Mouse (Mus musculus) MEL (cell line): ENCODE data around the gene Tmeff1. TPM values are rescaled to one million over a fixed set of nuclear protein-coding genes. Genes with fewer than 3 reads are reported as not detected.

Experiments used
- DNase-seq: peaks from one replicate; pipeline ENCODE4 v3.0.0; 2011; ENCODE audit warnings: low read depth, low spot score
- H3K27ac ChIP-seq: 2 replicates; pipeline ENCODE4 v1.5.1; 2012; ENCODE audit warnings: low read depth, mild to moderate bottlenecking, control low read depth, low read length, moderate library complexity; ENCODE audit not compliant: control insufficient read depth
- H3K27me3 ChIP-seq, 2 experiments: fragments of 150-350 bp in 1 of 2; sonication (generic) in 1 of 2; 2 replicates each; pipeline ENCODE4 v1.6.1; 2012; ENCODE audit warnings: low read length in 2 of 2, mild to moderate bottlenecking in 2 of 2, improper control_type of control experiment in 1 of 2, moderate library complexity in 1 of 2; ENCODE audit not compliant: insufficient read depth in 2 of 2, control insufficient read depth in 1 of 2
- H3K36me3 ChIP-seq, 2 experiments: 2 replicates each; pipeline ENCODE4 v1.6.1; 2012 to 2014; ENCODE audit warnings: low read length in 2 of 2, improper control_type of control experiment in 1 of 2, inconsistent platforms in 1 of 2, mild to moderate bottlenecking in 1 of 2; ENCODE audit not compliant: insufficient read depth in 2 of 2, control insufficient read depth in 1 of 2
- H3K4me1 ChIP-seq, 2 experiments: fragments of 150-350 bp in 1 of 2; sonication (generic) in 1 of 2; 2 replicates each; pipeline ENCODE4 v1.6.1; 2012; ENCODE audit warnings: low read length in 2 of 2, improper control_type of control experiment in 1 of 2, mild to moderate bottlenecking in 1 of 2; ENCODE audit not compliant: insufficient read depth in 2 of 2, control insufficient read depth in 1 of 2
- H3K4me3 ChIP-seq, 2 experiments: fragments of 150-350 bp in 1 of 2; sonication (generic) in 1 of 2; 2 replicates each; pipeline ENCODE4 v1.5.1; 2012; ENCODE audit warnings: low read depth in 2 of 2, low read length in 2 of 2, mild to moderate bottlenecking in 2 of 2, moderate library complexity in 2 of 2, control low read depth in 1 of 2, improper control_type of control experiment in 1 of 2; ENCODE audit not compliant: control insufficient read depth in 1 of 2, insufficient read depth in 1 of 2
- H3K79me2 ChIP-seq: 2 replicates; pipeline ENCODE4 v1.6.1; 2012; ENCODE audit warnings: mild to moderate bottlenecking, low read length, moderate library complexity; ENCODE audit not compliant: control insufficient read depth, poor library complexity, insufficient read depth
- H3K9ac ChIP-seq: 2 replicates; pipeline ENCODE4 v1.6.1; 2012; ENCODE audit warnings: low read depth, mild to moderate bottlenecking, control low read depth, low read length, moderate library complexity; ENCODE audit not compliant: control insufficient read depth, poor library complexity, severe bottlenecking
- H3K9me3 ChIP-seq: fragments of 150-350 bp; sonication (generic); replicated peaks from 2 replicates; pipeline ENCODE4 v1.6.1; 2012; ENCODE audit warnings: mild to moderate bottlenecking, low read length, improper control_type of control experiment, moderate library complexity; ENCODE audit not compliant: insufficient read depth
- CHD1 ChIP-seq: IDR thresholded peaks from 2 replicates; pipeline ENCODE4 v1.6.1; 2012; ENCODE audit warnings: low read depth, mild to moderate bottlenecking, inconsistent platforms, low read length, improper control_type of control experiment
- ELF1 ChIP-seq: IDR thresholded peaks from 2 replicates; pipeline ENCODE4 v1.6.1; 2014; ENCODE audit warnings: low read depth, mild to moderate bottlenecking, inconsistent platforms, low read length, improper control_type of control experiment, moderate library complexity
- JUND ChIP-seq: IDR thresholded peaks from 2 replicates; pipeline ENCODE4 v1.6.1; 2011; ENCODE audit warnings: low read depth, mild to moderate bottlenecking, improper control_type of control experiment, low read length
- KAT2A ChIP-seq: conservative IDR thresholded peaks from 2 replicates; pipeline ENCODE4 v1.6.1; 2012; ENCODE audit warnings: low read depth, low read length, improper control_type of control experiment, inconsistent platforms
- MAFK ChIP-seq: IDR thresholded peaks from 2 replicates; pipeline ENCODE4 v1.6.1; 2011; ENCODE audit warnings: low read depth, mild to moderate bottlenecking, low read length, improper control_type of control experiment, borderline replicate concordance
- MAX ChIP-seq: IDR thresholded peaks from 2 replicates; pipeline ENCODE4 v1.6.1; 2011; ENCODE audit warnings: low read length, improper control_type of control experiment
- MAZ ChIP-seq: IDR thresholded peaks from 2 replicates; pipeline ENCODE4 v1.6.1; 2012; ENCODE audit warnings: low read depth, mild to moderate bottlenecking, inconsistent platforms, low read length, improper control_type of control experiment
- MXI1 ChIP-seq: IDR thresholded peaks from 2 replicates; pipeline ENCODE4 v1.6.1; 2011; ENCODE audit warnings: mild to moderate bottlenecking, low read depth, low read length, improper control_type of control experiment
- MYC ChIP-seq: IDR thresholded peaks from 2 replicates; pipeline ENCODE4 v1.6.1; 2011; ENCODE audit warnings: low read depth, mild to moderate bottlenecking, low read length, improper control_type of control experiment, moderate library complexity
- RAD21 ChIP-seq: IDR thresholded peaks from 2 replicates; pipeline ENCODE4 v1.6.1; 2011; ENCODE audit warnings: mild to moderate bottlenecking, low read depth, low read length, improper control_type of control experiment
- RCOR1 ChIP-seq: IDR thresholded peaks from 2 replicates; pipeline ENCODE4 v1.6.1; 2012; ENCODE audit warnings: low read depth, mild to moderate bottlenecking, inconsistent platforms, low read length, improper control_type of control experiment
- SIN3A ChIP-seq: IDR thresholded peaks from 2 replicates; pipeline ENCODE4 v1.6.1; 2012; ENCODE audit warnings: low read length, improper control_type of control experiment, inconsistent platforms
- TAL1 ChIP-seq: IDR thresholded peaks from 2 replicates; pipeline ENCODE4 v1.6.1; 2012; ENCODE audit warnings: mild to moderate bottlenecking, inconsistent platforms, low read length, moderate library complexity, mixed read lengths
- TBP ChIP-seq: IDR thresholded peaks from 2 replicates; pipeline ENCODE4 v1.8.0; 2011; ENCODE audit warnings: low read depth, low read length, improper control_type of control experiment
- TCF12 ChIP-seq: IDR thresholded peaks from 2 replicates; pipeline ENCODE4 v1.6.1; 2014; ENCODE audit warnings: low read depth, mild to moderate bottlenecking, inconsistent platforms, low read length, improper control_type of control experiment, moderate library complexity
- UBTF ChIP-seq: IDR thresholded peaks from 2 replicates; pipeline ENCODE4 v1.6.1; 2012; ENCODE audit warnings: low read depth, mild to moderate bottlenecking, inconsistent platforms, low read length, improper control_type of control experiment, moderate library complexity, borderline replicate concordance; ENCODE audit not compliant: insufficient read depth
- USF1 ChIP-seq: IDR thresholded peaks from 2 replicates; pipeline ENCODE4 v1.6.1; 2014; ENCODE audit warnings: low read depth, mild to moderate bottlenecking, inconsistent platforms, low read length, improper control_type of control experiment, moderate library complexity
- USF2 ChIP-seq, 2 experiments: IDR thresholded peaks; 2 replicates each; pipeline ENCODE4 v1.6.1; 2011 to 2012; ENCODE audit warnings: improper control_type of control experiment in 2 of 2, low read length in 2 of 2, borderline replicate concordance in 1 of 2, inconsistent platforms in 1 of 2, low read depth in 1 of 2, mild to moderate bottlenecking in 1 of 2; ENCODE audit not compliant: insufficient read depth in 1 of 2
- ZC3H11A ChIP-seq: IDR thresholded peaks from 2 replicates; pipeline ENCODE4 v1.6.1; 2012; ENCODE audit warnings: low read depth, mild to moderate bottlenecking, inconsistent platforms, low read length, improper control_type of control experiment
- ZKSCAN1 ChIP-seq: IDR thresholded peaks from 2 replicates; pipeline ENCODE4 v1.6.1; 2012; ENCODE audit warnings: low read depth, mild to moderate bottlenecking, inconsistent platforms, low read length, improper control_type of control experiment, moderate library complexity
- ZNF384 ChIP-seq: IDR thresholded peaks from 2 replicates; pipeline ENCODE4 v1.6.1; 2012; ENCODE audit warnings: low read depth, mild to moderate bottlenecking, inconsistent platforms, low read length, improper control_type of control experiment
- polyA plus RNA-seq, 2 experiments: library from polyadenylated mRNA; stranded (reverse) in 1 of 2; unstranded in 1 of 2; fragments of >175 nt in 1 of 2; fragments of >200 nt in 1 of 2; gene quantifications; 2 replicates each; pipeline versions ENCODE4 v1.2.1 to v1.2.4; 2012; ENCODE audit warnings: low replicate concordance in 2 of 2, low read depth in 1 of 2; ENCODE audit not compliant: insufficient read length in 2 of 2, insufficient read depth in 1 of 2, missing spikeins in 1 of 2
- total RNA-seq: library from RNA; depleted of rRNA; stranded (reverse); fragments of 300-350 nt; gene quantifications from 2 replicates; pipeline ENCODE4 v1.2.3, GENCODE M21; 2012

The Tmeff1 gene
- total and polyA plus RNA-seq, 3 experiments, result not detected

DNA sequence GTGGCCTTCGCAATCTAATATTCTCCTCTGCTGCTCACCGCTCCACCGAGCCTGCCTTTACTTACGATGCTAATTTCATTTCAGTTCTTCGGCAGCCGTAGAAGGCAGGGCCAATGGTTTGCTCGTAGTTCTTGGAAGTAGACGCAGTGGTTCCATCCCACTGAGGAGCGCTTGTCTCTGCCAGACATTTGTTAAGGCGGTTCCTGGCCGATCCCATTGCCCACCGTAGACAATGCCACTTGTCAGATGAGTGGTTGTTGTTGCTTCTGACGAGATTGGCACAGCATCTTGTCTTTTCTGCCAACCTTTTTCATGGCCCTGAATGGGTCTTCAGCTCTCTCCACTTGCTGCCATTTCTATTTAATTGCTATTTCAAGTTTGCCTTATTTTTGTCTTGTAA, 44.5 kb downstream of the Tmeff1 start:
- no peaks in the 10 kb centered on the region; a peak in 1 of 4 replicates for H3K27me3 ChIP-seq
- DNase-seq, result no peak
- H3K36me3 ChIP-seq, result no peaks in the 10 kb centered on the region
- no peak overlapping the region for H3K9ac ChIP-seq
- H3K9me3 ChIP-seq, result no peaks in the 10 kb centered on the region
- H3K4me3 ChIP-seq, result no peak overlapping the region
- H3K27ac ChIP-seq, result no peak overlapping the region
- no peaks in the 10 kb centered on the region for H3K79me2 ChIP-seq
- no peak for TF ChIP-seq TBP
- no peak for TF ChIP-seq KAT2A
- TF ChIP-seq USF2 (IDR thresholded peaks at IDR 0.05; ENCODE audit: borderline replicate concordance in 1 of 2, insufficient read depth in 1 of 2, low read depth in 1 of 2, low read length in 2 of 2), result no peak
- no peak for TF ChIP-seq ELF1
- no peak for TF ChIP-seq MXI1
- TF ChIP-seq CHD1, result no peak
- no peak for TF ChIP-seq ZC3H11A
- no peak for TF ChIP-seq MAFK
- no peak for TF ChIP-seq TAL1
- no peak for TF ChIP-seq ZKSCAN1
- TF ChIP-seq TCF12, result no peak
- TF ChIP-seq RCOR1, result no peak
- no peak for TF ChIP-seq MAZ
- TF ChIP-seq, all 39 proteins: peak for 0
- H3K4me1 ChIP-seq, result no peaks in the 10 kb centered on the region

DNA sequence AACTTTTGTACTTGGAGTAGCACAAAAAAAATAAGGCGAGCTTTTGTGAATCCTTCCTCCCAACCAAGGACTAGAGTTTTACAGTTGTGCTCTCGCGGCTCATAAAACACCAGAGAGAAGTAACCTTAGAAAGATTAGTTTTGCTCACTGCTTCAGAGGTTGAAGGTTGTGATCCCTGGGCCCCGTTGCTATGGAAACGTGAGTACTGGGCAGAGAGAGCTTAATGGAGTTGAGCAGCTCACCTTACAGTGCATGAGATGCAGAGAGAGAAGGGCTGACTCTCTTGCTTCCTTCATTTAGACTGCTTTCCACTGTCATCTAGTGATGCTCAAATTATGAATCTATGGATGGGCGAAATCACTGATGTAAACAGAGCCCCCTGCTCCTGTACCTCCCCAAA, 48.6 kb downstream of the Tmeff1 start:
- Histone ChIP-seq H3K4me3 (no peak overlapping the region), H3K79me2 (no peaks in the 10 kb centered on the region), H3K9ac (no peak overlapping the region), H3K27me3 (no peaks in the 10 kb centered on the region; a peak in 1 of 4 replicates), H3K4me1 (no peaks in the 10 kb centered on the region), H3K36me3 (no peaks in the 10 kb centered on the region), H3K27ac (no peak overlapping the region), H3K9me3 (no peaks in the 10 kb centered on the region)
- DNase-seq, result no peak
- TF ChIP-seq MXI1 (no peak), MYC (no peak), TBP (no peak), USF1 (no peak), ZC3H11A (no peak), JUND (no peak), UBTF (no peak), RCOR1 (no peak), MAX (no peak), KAT2A (no peak), SIN3A (no peak), RAD21 (no peak), ZKSCAN1 (no peak), USF2 (IDR thresholded peaks at IDR 0.05; ENCODE audit: borderline replicate concordance in 1 of 2, insufficient read depth in 1 of 2, low read depth in 1 of 2, low read length in 2 of 2) (no peak), TAL1 (no peak), ZNF384 (no peak)
